Mouse (Mus musculus) erythroblast, embryonic 14.5 days (primary cell): ENCODE measurements around the gene Gm21992.

Experiments used
- GATA1 ChIP-seq: IDR thresholded peaks from 2 replicates; pipeline ENCODE4 v1.6.1; 2012; ENCODE audit warnings: low read length, inconsistent platforms, mixed read lengths
- TAL1 ChIP-seq: IDR thresholded peaks from 3 replicates; pipeline ENCODE4 v1.6.1; 2012; ENCODE audit warnings: low read length, inconsistent platforms, mixed read lengths

DNA sequence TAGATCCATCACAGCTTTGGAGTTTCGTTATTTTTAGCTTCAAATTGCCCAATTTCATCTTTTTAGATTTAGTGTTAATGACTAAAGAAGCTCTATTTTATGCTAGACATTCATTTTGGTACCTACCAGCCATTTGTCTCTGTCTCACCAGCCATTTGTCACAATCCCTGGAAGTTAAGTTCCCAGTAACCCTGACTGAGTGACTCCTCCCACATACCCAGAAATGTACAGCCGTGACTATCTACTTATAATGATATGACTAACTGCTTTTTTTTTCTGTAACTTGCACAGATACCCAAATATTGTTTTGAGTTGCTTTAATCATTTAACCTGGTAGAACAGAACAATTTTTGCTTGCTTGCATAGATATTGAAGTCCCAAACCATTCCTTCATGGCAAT, 34.4 kb upstream of the Gm21992 start:
- TF ChIP-seq GATA1 (no peak), TAL1 (no peak)
